ENCODE assay signal across 8 mouse cellular contexts in genomic region chr6:28421469-28422000, GRCm38 (mm10). TPM values are rescaled to one million over a fixed set of nuclear protein-coding genes. Genes with fewer than 3 reads are reported as not detected.
DNase-seq lines count a peak whose midpoint lies in the region; ATAC-seq lines count a peak whose summit lies in the region.

No protein-coding gene starts in this region.

- H3K4me1 ChIP-seq in heart, embryonic 10.5 days = peaks cover 48% of the 10 kb centered on the region
- H3K4me1 ChIP-seq in kidney, embryonic 15.5 days = peaks cover 61% of the 10 kb centered on the region

- peak; percentile 99 for DNase-seq in B cell, adult 2 months
- DNase-seq in brain, adult 2 months (ENCODE audit: low read depth, low spot score) = peak; percentile 97
- peak; percentile 97 for DNase-seq in heart, embryonic 10.5 days (ENCODE audit: low spot score)
- DNase-seq in liver = peak; percentile 98
- peak; percentile 96 to 97 for DNase-seq in spleen, postnatal 4 days (ENCODE audit: low spot score in 2 of 2)

- H3K4me3 ChIP-seq in heart, embryonic 10.5 days = peak overlapping the region; percentile 86
- H3K4me3 ChIP-seq in kidney, embryonic 15.5 days (replicated peaks) = peak overlapping the region; percentile 71

- no peaks in the 10 kb centered on the region for H3K9me3 ChIP-seq in heart, embryonic 10.5 days
- H3K9me3 ChIP-seq in kidney, embryonic 15.5 days (replicated peaks) = no peaks in the 10 kb centered on the region

- peak overlapping the region; percentile 68 for H3K9ac ChIP-seq in kidney, embryonic 15.5 days

- peak overlapping the region; percentile 83 for H3K27ac ChIP-seq in heart, embryonic 10.5 days
- H3K27ac ChIP-seq in kidney, embryonic 15.5 days = peak overlapping the region; percentile 67

- peak overlapping the region; percentile 89 for H3K4me2 ChIP-seq in kidney, embryonic 15.5 days

- peak; percentile 79 for ATAC-seq in erythroblast, adult 5-6 weeks (replicated peaks; ENCODE audit: low FRiP score, poor library complexity, severe bottlenecking)
- ATAC-seq in kidney, embryonic 15.5 days (replicated peaks; ENCODE audit: low FRiP score) = peak; percentile 89
- ATAC-seq in monocyte, adult 5-6 weeks (replicated peaks; ENCODE audit: insufficient number of reproducible peaks, low FRiP score, low TSS enrichment, poor library complexity, severe bottlenecking) = peak; percentile 89

- under 1% methylated on average over 27 of the region's 27 CpGs for WGBS in heart, embryonic 10.5 days
- under 1% methylated on average over 27 of the region's 27 CpGs for WGBS in kidney, embryonic 15.5 days

- no peaks in the 10 kb centered on the region for H3K27me3 ChIP-seq in heart, embryonic 10.5 days (ENCODE audit: insufficient read depth, poor library complexity, severe bottlenecking)
- H3K27me3 ChIP-seq in kidney, embryonic 15.5 days = no peaks in the 10 kb centered on the region

- peaks cover 41% of the 10 kb centered on the region for H3K36me3 ChIP-seq in heart, embryonic 10.5 days
- H3K36me3 ChIP-seq in kidney, embryonic 15.5 days = peaks cover 39% of the 10 kb centered on the region

RNA-seq across cellular contexts. Expression of gene Arf5, which starts 1.8 kb away (rescaled TPM):
- 175 and 190 TPM in 2 replicates for total RNA-seq in erythroblast, adult 5-6 weeks (2015; ENCODE audit: low replicate concordance)
- total RNA-seq in erythroblast, adult 5-6 weeks (2017; ENCODE audit: low replicate concordance) = 211 and 230 TPM in 2 replicates
- 273 and 310 TPM in 2 replicates for polyA plus RNA-seq in heart, embryonic 10.5 days (2016; fragmentation: Nextera tagmentation; extraction: Ambion mirVana)
- 319 and 322 TPM in 2 replicates for polyA plus RNA-seq in kidney, embryonic 15.5 days (2015; fragmentation: Nextera tagmentation; extraction: Ambion mirVana)
- 29.5 to 45.0 TPM (median 41.6 TPM) in 3 replicates for total RNA-seq in monocyte, adult 5-6 weeks (2017)

RNA-seq across cellular contexts. Expression of gene Fscn3, which starts 6.1 kb away (rescaled TPM):
- total RNA-seq in erythroblast, adult 5-6 weeks (2015; ENCODE audit: low replicate concordance) = 0.77 TPM in 1 of 2 replicates, not detected in the other
- total RNA-seq in erythroblast, adult 5-6 weeks (2017; ENCODE audit: low replicate concordance) = 0.09 TPM in 1 of 2 replicates, not detected in the other
- polyA plus RNA-seq in heart, embryonic 10.5 days (2016; fragmentation: Nextera tagmentation; extraction: Ambion mirVana) = not detected in 2 replicates
- 0.08 TPM in 1 of 2 replicates, not detected in the other for polyA plus RNA-seq in kidney, embryonic 15.5 days (2015; fragmentation: Nextera tagmentation; extraction: Ambion mirVana)
- not detected in 3 replicates for total RNA-seq in monocyte, adult 5-6 weeks (2017)

RNA-seq across cellular contexts. Expression of gene Gcc1, which starts 6.7 kb away (rescaled TPM):
- 8.4 and 8.5 TPM in 2 replicates for total RNA-seq in erythroblast, adult 5-6 weeks (2015; ENCODE audit: low replicate concordance)
- 19.5 and 22.2 TPM in 2 replicates for total RNA-seq in erythroblast, adult 5-6 weeks (2017; ENCODE audit: low replicate concordance)
- 7.0 and 7.6 TPM in 2 replicates for polyA plus RNA-seq in heart, embryonic 10.5 days (2016; fragmentation: Nextera tagmentation; extraction: Ambion mirVana)
- 10.7 and 11.3 TPM in 2 replicates for polyA plus RNA-seq in kidney, embryonic 15.5 days (2015; fragmentation: Nextera tagmentation; extraction: Ambion mirVana)
- total RNA-seq in monocyte, adult 5-6 weeks (2017) = 19.5 to 31.0 TPM (median 23.3 TPM) in 3 replicates

RNA-seq across cellular contexts. Expression of gene Zfp800, which starts 23.7 kb away (rescaled TPM):
- total RNA-seq in erythroblast, adult 5-6 weeks (2015; ENCODE audit: low replicate concordance) = 19.2 and 32.8 TPM in 2 replicates
- total RNA-seq in erythroblast, adult 5-6 weeks (2017; ENCODE audit: low replicate concordance) = 31.1 and 42.8 TPM in 2 replicates
- polyA plus RNA-seq in heart, embryonic 10.5 days (2016; fragmentation: Nextera tagmentation; extraction: Ambion mirVana) = 11.7 and 15.0 TPM in 2 replicates
- 19.3 and 21.4 TPM in 2 replicates for polyA plus RNA-seq in kidney, embryonic 15.5 days (2015; fragmentation: Nextera tagmentation; extraction: Ambion mirVana)
- total RNA-seq in monocyte, adult 5-6 weeks (2017) = 56.7 to 59.9 TPM (median 59.8 TPM) in 3 replicates

RNA-seq across cellular contexts. Expression of gene Pax4, which starts 27.6 kb away (rescaled TPM):
- not detected in 2 replicates for total RNA-seq in erythroblast, adult 5-6 weeks (2015; ENCODE audit: low replicate concordance)
- not detected in 2 replicates for total RNA-seq in erythroblast, adult 5-6 weeks (2017; ENCODE audit: low replicate concordance)
- not detected in 2 replicates for polyA plus RNA-seq in heart, embryonic 10.5 days (2016; fragmentation: Nextera tagmentation; extraction: Ambion mirVana)
- not detected in 2 replicates for polyA plus RNA-seq in kidney, embryonic 15.5 days (2015; fragmentation: Nextera tagmentation; extraction: Ambion mirVana)
- total RNA-seq in monocyte, adult 5-6 weeks (2017) = not detected in 3 replicates

Comparison
In these comparisons a context has a peak if more than half of its experiments do, and no peak if none do; other contexts are left out.
1. Peak in every context shown above with its lines: DNase-seq, ATAC-seq, H3K4me3 ChIP-seq and H3K27ac ChIP-seq.